Mouse (Mus musculus): ENCODE results near the gene Scgb2b11. TPM values are rescaled to one million over a fixed set of nuclear protein-coding genes. Genes with fewer than 3 reads are reported as not detected.

Gene Scgb2b11
- not detected for polyA plus RNA-seq (2014; fragmentation: Illumina TruSeq; extraction: RNeasy Lipid Tissue Mini Kit (QIAGEN cat#74804); ENCODE audit: low read depth, low replicate concordance)

GRCm38 (mm10) chr7:32211045-32211444, at the start of gene Scgb2b11:
Scgb2b11 (minus strand) TSS chr7:32211145.

GRCm38 (mm10) chr7:32222540-32222939, 11.6 kb upstream of the Scgb2b11 start, which contains the start of gene Scgb1b11:
Scgb1b11 (plus strand) TSS chr7:32222840.

Other genes starting within 250 kb of the Scgb2b11 start
- not detected for gene Scgb1b10, start 110.3 kb downstream of the Scgb2b11 start, polyA plus RNA-seq (2014; fragmentation: Illumina TruSeq; extraction: RNeasy Lipid Tissue Mini Kit (QIAGEN cat#74804); ENCODE audit: low read depth, low replicate concordance)
- not detected for gene Scgb1b11, start 11.7 kb upstream of the Scgb2b11 start, polyA plus RNA-seq (2014; fragmentation: Illumina TruSeq; extraction: RNeasy Lipid Tissue Mini Kit (QIAGEN cat#74804); ENCODE audit: low read depth, low replicate concordance)
- gene Scgb2b12, start 116.1 kb upstream of the Scgb2b11 start, polyA plus RNA-seq (2014; fragmentation: Illumina TruSeq; extraction: RNeasy Lipid Tissue Mini Kit (QIAGEN cat#74804); ENCODE audit: low read depth, low replicate concordance), result not detected
- gene Scgb1b12, start 123.0 kb upstream of the Scgb2b11 start, polyA plus RNA-seq (2014; fragmentation: Illumina TruSeq; extraction: RNeasy Lipid Tissue Mini Kit (QIAGEN cat#74804); ENCODE audit: low read depth, low replicate concordance), result not detected
- not detected for gene Scgb1b29, start 230.4 kb upstream of the Scgb2b11 start, polyA plus RNA-seq (2014; fragmentation: Illumina TruSeq; extraction: RNeasy Lipid Tissue Mini Kit (QIAGEN cat#74804); ENCODE audit: low read depth, low replicate concordance)

Data from adipose tissue, adult 10 weeks (tissue).